Mouse (Mus musculus): ENCODE data around the gene Olfr1298. TPM values are rescaled to one million over a fixed set of nuclear protein-coding genes. Genes with fewer than 3 reads are reported as not detected.

Olfr1298 gene
- polyA plus RNA-seq (2012; rRNA removed; ENCODE audit: low replicate concordance), result not detected in 2 replicates

GRCm38 (mm10) chr2:111649101-111649500, at the start of gene Olfr1298:
TSS of gene Olfr1298 (minus strand) at chr2:111649201.

GRCm38 (mm10) chr2:111661119-111661518, 12.1 kb upstream of the Olfr1298 start, which contains the start of gene Olfr1299:
TSS of gene Olfr1299 (plus strand) at chr2:111661419.

DNA sequence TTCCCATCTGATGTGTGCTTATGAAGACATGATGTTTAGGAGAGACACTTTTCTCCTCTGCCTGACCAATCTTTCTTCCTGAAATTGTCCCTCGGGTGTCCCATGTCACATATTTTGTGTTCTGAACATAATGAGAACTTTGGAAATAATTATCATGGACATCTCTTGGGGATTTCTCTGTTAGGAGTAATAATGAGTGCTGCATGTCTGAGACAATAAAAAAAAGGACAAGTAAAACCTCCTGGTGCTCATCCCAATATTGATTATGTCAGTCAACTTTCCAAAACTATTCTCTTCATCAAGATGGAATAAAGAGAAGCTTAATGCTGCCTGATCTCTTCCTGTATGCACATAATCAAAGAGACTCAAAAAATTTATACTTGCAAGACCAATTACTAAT, 22.6 kb downstream of the Olfr1298 start, which contains the start of gene Olfr1297:
Gene Olfr1297, minus strand, starts transcription at position 101 of the 400 bp plus-strand sequence.

Other genes starting within 250 kb of the Olfr1298 start
- gene Olfr1286, start 226.1 kb downstream of the Olfr1298 start, polyA plus RNA-seq (2012; rRNA removed; ENCODE audit: low replicate concordance), result not detected in 2 replicates
- gene Olfr1287, start 200.1 kb downstream of the Olfr1298 start, polyA plus RNA-seq (2012; rRNA removed; ENCODE audit: low replicate concordance), result not detected in 2 replicates
- not detected in 2 replicates for gene Olfr1288, start 175.1 kb downstream of the Olfr1298 start, polyA plus RNA-seq (2012; rRNA removed; ENCODE audit: low replicate concordance)
- not detected in 2 replicates for gene Olfr1289, start 168.4 kb downstream of the Olfr1298 start, polyA plus RNA-seq (2012; rRNA removed; ENCODE audit: low replicate concordance)
- gene Olfr1290, start 155.4 kb downstream of the Olfr1298 start, polyA plus RNA-seq (2012; rRNA removed; ENCODE audit: low replicate concordance), result not detected in 2 replicates
- gene Olfr1291-ps1, start 152.0 kb downstream of the Olfr1298 start, polyA plus RNA-seq (2012; rRNA removed; ENCODE audit: low replicate concordance), result not detected in 2 replicates
- not detected in 2 replicates for gene Olfr1293-ps, start 124.0 kb downstream of the Olfr1298 start, polyA plus RNA-seq (2012; rRNA removed; ENCODE audit: low replicate concordance)
- not detected in 2 replicates for gene Olfr1294, start 108.9 kb downstream of the Olfr1298 start, polyA plus RNA-seq (2012; rRNA removed; ENCODE audit: low replicate concordance)
- gene Olfr1295, start 79.5 kb downstream of the Olfr1298 start, polyA plus RNA-seq (2012; rRNA removed; ENCODE audit: low replicate concordance), result not detected in 2 replicates
- gene Olfr1297, start 22.7 kb downstream of the Olfr1298 start, polyA plus RNA-seq (2012; rRNA removed; ENCODE audit: low replicate concordance), result not detected in 2 replicates
- not detected in 2 replicates for gene Olfr1299, start 12.2 kb upstream of the Olfr1298 start, polyA plus RNA-seq (2012; rRNA removed; ENCODE audit: low replicate concordance)
- gene Olfr1301, start 101.8 kb upstream of the Olfr1298 start, polyA plus RNA-seq (2012; rRNA removed; ENCODE audit: low replicate concordance), result not detected in 2 replicates
- gene Olfr1302, start 128.2 kb upstream of the Olfr1298 start, polyA plus RNA-seq (2012; rRNA removed; ENCODE audit: low replicate concordance), result not detected in 2 replicates
- gene Olfr1303, start 171.1 kb upstream of the Olfr1298 start, polyA plus RNA-seq (2012; rRNA removed; ENCODE audit: low replicate concordance), result not detected in 2 replicates
- not detected in 2 replicates for gene Olfr1305, start 227.9 kb upstream of the Olfr1298 start, polyA plus RNA-seq (2012; rRNA removed; ENCODE audit: low replicate concordance)

Measured in duodenum, adult 2 months (tissue).